Mouse (Mus musculus): Measurements from ENCODE around the gene Znrd1. TPM values are rescaled to one million over a fixed set of nuclear protein-coding genes. Genes with fewer than 3 reads are reported as not detected.
"Not testable (repeated sequence)": the region's sequence is repeated elsewhere in the genome, so short reads cannot be mapped to it uniquely, and the experiment has no call there.

Gene Znrd1
- polyA plus RNA-seq, 1 experiment = 79.6 TPM

DNA sequence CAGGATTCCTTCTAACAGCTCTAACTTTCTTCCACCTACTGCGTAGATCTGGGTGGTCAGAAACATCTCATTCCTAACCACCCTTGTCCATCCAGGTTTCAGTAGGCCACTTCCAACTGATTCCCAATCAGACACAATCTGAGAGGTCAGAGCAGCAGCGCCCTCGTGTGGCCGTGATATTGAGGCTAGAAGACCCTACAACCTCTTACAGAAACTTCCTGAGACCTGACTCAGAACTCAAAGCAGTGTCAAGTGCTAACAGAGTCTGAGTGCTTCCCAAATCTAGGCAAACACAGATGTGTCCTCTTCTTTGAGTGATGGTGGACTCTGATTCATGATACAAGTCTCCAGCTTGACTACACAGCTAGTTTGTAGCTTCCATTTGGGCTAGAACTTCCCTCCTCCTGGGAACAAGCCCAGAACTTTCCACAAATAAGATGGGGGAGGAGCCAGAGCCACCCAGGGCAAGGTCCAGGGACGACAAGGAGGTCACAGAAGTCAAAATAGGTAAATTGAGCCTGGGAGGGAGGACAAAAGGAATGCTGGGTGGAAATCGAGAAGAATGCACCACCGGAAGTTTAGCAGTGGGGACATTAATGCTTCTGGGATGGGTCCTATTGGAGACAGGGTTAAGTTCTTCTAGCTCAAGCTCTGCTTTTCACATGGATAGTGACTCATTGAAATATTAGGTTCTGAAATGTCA is 38.8 kb upstream of the Znrd1 start:
- no peaks in the 10 kb centered on the region for H3K9me3 ChIP-seq (replicated peaks; ENCODE audit: control insufficient read depth, insufficient read depth, low read length, poor library complexity, severe bottlenecking)
- no peaks in the 10 kb centered on the region for H3K36me3 ChIP-seq (ENCODE audit: control insufficient read depth, insufficient read depth, low read length, poor library complexity, severe bottlenecking)
- peak overlapping the region; percentile 100 for H3K27ac ChIP-seq (ENCODE audit: insufficient read depth, low read length)
- peaks cover 2% of the 10 kb centered on the region for H3K4me1 ChIP-seq (ENCODE audit: control insufficient read depth, insufficient read depth, low read length)
- H3K9ac ChIP-seq (ENCODE audit: low read depth, poor library complexity, severe bottlenecking) = peak overlapping the region; percentile 37
- H3K4me3 ChIP-seq (ENCODE audit: low read depth, low read length) = no peak overlapping the region
- H3K27me3 ChIP-seq (ENCODE audit: control insufficient read depth, insufficient read depth, low read length, poor library complexity, severe bottlenecking) = no peaks in the 10 kb centered on the region
- peak; percentile 86 for TF ChIP-seq CTCF (IDR thresholded peaks at IDR 0.05; ENCODE audit: low read depth, low read length)
- no peak for TF ChIP-seq POLR2A (IDR thresholded peaks at IDR 0.05; ENCODE audit: insufficient read depth, low read length)
- peak; percentile 93 for TF ChIP-seq EP300 (IDR thresholded peaks at IDR 0.05; ENCODE audit: insufficient read depth, low read depth, low read length)

DNA sequence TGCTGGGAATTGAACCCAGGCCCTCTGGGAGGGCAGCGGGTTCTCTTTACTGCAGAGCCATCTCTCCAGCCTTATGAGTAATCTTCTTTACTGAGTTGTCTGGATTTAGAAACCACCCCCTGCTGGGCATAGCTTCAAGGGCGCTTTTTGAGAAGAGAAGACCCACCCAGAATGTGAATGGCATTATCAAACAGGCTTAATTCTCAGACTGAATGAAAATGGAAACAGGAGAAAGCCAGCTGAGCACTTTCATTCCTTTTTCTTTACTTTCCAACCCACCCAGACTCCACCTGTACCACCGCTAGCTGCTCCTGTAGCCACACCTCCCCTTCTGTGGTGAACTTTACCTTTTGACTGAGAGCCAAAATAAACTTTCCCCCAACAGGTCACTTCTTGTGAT is 37.1 kb upstream of the Znrd1 start:
- Histone ChIP-seq H3K36me3 (ENCODE audit: control insufficient read depth, insufficient read depth, low read length, poor library complexity, severe bottlenecking) (no peaks in the 10 kb centered on the region), H3K4me1 (ENCODE audit: control insufficient read depth, insufficient read depth, low read length) (peaks cover 4% of the 10 kb centered on the region), H3K27me3 (ENCODE audit: control insufficient read depth, insufficient read depth, low read length, poor library complexity, severe bottlenecking) (no peaks in the 10 kb centered on the region), H3K9me3 (replicated peaks; ENCODE audit: control insufficient read depth, insufficient read depth, low read length, poor library complexity, severe bottlenecking) (no peaks in the 10 kb centered on the region), H3K27ac (ENCODE audit: insufficient read depth, low read length) (peak overlapping the region; percentile 100), H3K4me3 (ENCODE audit: low read depth, low read length) (no peak overlapping the region), H3K9ac (ENCODE audit: low read depth, poor library complexity, severe bottlenecking) (0 out of 2 replicates have a peak overlapping the region, but pooled peaks have one; percentile 65)
- peak; percentile 93 for TF ChIP-seq EP300 (IDR thresholded peaks at IDR 0.05; ENCODE audit: insufficient read depth, low read depth, low read length)
- no peak for TF ChIP-seq POLR2A (IDR thresholded peaks at IDR 0.05; ENCODE audit: insufficient read depth, low read length)

- no peaks in the 10 kb centered on the region for H3K9me3 ChIP-seq (replicated peaks; ENCODE audit: control insufficient read depth, insufficient read depth, low read length, poor library complexity, severe bottlenecking)
- peaks cover 4% of the 10 kb centered on the region for H3K4me1 ChIP-seq (ENCODE audit: control insufficient read depth, insufficient read depth, low read length)
- TF ChIP-seq EP300 (IDR thresholded peaks at IDR 0.05; ENCODE audit: insufficient read depth, low read depth, low read length) (no peak), CTCF (IDR thresholded peaks at IDR 0.05; ENCODE audit: low read depth, low read length) (no peak), POLR2A (IDR thresholded peaks at IDR 0.05; ENCODE audit: insufficient read depth, low read length) (no peak)
- H3K4me3 ChIP-seq (ENCODE audit: low read depth, low read length) = no peak overlapping the region
- no peaks in the 10 kb centered on the region for H3K36me3 ChIP-seq (ENCODE audit: control insufficient read depth, insufficient read depth, low read length, poor library complexity, severe bottlenecking)
- H3K27me3 ChIP-seq (ENCODE audit: control insufficient read depth, insufficient read depth, low read length, poor library complexity, severe bottlenecking) = no peaks in the 10 kb centered on the region
- peak overlapping the region; percentile 100 for H3K27ac ChIP-seq (ENCODE audit: insufficient read depth, low read length)
- H3K9ac ChIP-seq (ENCODE audit: low read depth, poor library complexity, severe bottlenecking) = peak overlapping the region; percentile 65
Measured at GRCm38 (mm10) chr17:36994528-36994927, 36.2 kb upstream of the Znrd1 start.

- no peaks in the 10 kb centered on the region for H3K36me3 ChIP-seq (ENCODE audit: control insufficient read depth, insufficient read depth, low read length, poor library complexity, severe bottlenecking)
- H3K9me3 ChIP-seq (replicated peaks; ENCODE audit: control insufficient read depth, insufficient read depth, low read length, poor library complexity, severe bottlenecking) = no peaks in the 10 kb centered on the region
- H3K4me3 ChIP-seq (ENCODE audit: low read depth, low read length) = no peak overlapping the region
- peaks cover 4% of the 10 kb centered on the region for H3K4me1 ChIP-seq (ENCODE audit: control insufficient read depth, insufficient read depth, low read length)
- H3K9ac ChIP-seq (ENCODE audit: low read depth, poor library complexity, severe bottlenecking) = peak overlapping the region; percentile 65
- H3K27ac ChIP-seq (ENCODE audit: insufficient read depth, low read length) = peak overlapping the region; percentile 100
- TF ChIP-seq POLR2A (IDR thresholded peaks at IDR 0.05; ENCODE audit: insufficient read depth, low read length) = no peak
- no peak for TF ChIP-seq EP300 (IDR thresholded peaks at IDR 0.05; ENCODE audit: insufficient read depth, low read depth, low read length)
- TF ChIP-seq CTCF (IDR thresholded peaks at IDR 0.05; ENCODE audit: low read depth, low read length) = no peak
- H3K27me3 ChIP-seq (ENCODE audit: control insufficient read depth, insufficient read depth, low read length, poor library complexity, severe bottlenecking) = no peaks in the 10 kb centered on the region
Measured at GRCm38 (mm10) chr17:36993770-36994325, 35.5 kb upstream of the Znrd1 start.

GRCm38 (mm10) chr17:36992336-36993104 is 34.2 kb upstream of the Znrd1 start:
- Histone ChIP-seq H3K9ac (ENCODE audit: low read depth, poor library complexity, severe bottlenecking) (peak overlapping the region; percentile 27; the same call in 1 of the 2 replicates), H3K27me3 (ENCODE audit: control insufficient read depth, insufficient read depth, low read length, poor library complexity, severe bottlenecking) (no peaks in the 10 kb centered on the region), H3K9me3 (replicated peaks; ENCODE audit: control insufficient read depth, insufficient read depth, low read length, poor library complexity, severe bottlenecking) (no peaks in the 10 kb centered on the region), H3K4me1 (ENCODE audit: control insufficient read depth, insufficient read depth, low read length) (peaks cover 4% of the 10 kb centered on the region), H3K4me3 (ENCODE audit: low read depth, low read length) (no peak overlapping the region), H3K27ac (ENCODE audit: insufficient read depth, low read length) (peak overlapping the region; percentile 64), H3K36me3 (ENCODE audit: control insufficient read depth, insufficient read depth, low read length, poor library complexity, severe bottlenecking) (no peaks in the 10 kb centered on the region)
- TF ChIP-seq CTCF (IDR thresholded peaks at IDR 0.05; ENCODE audit: low read depth, low read length) (no peak), EP300 (IDR thresholded peaks at IDR 0.05; ENCODE audit: insufficient read depth, low read depth, low read length) (no peak), POLR2A (IDR thresholded peaks at IDR 0.05; ENCODE audit: insufficient read depth, low read length) (no peak)

DNA sequence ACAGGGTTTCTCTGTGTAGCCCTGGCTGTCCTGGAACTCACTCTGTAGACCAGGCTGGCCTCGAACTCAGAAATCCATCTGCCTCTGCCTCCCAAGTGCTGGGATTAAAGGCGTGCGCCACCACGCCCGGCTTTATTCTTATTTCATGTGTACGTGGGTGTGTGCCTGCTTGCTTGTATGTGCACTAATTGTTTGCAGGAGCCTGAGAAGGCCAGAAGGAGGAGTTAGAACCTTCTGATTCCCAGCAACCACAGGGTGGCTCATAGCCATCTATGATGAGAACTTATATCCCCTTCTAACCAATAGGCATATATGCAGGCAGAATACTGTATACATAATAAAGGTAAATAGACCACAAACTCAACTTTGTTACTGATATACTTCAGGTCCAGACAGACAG is 32.3 kb upstream of the Znrd1 start:
- H3K36me3 ChIP-seq (ENCODE audit: control insufficient read depth, insufficient read depth, low read length, poor library complexity, severe bottlenecking); H3K4me3 ChIP-seq (ENCODE audit: low read depth, low read length): not testable (repeated sequence)

More for the DNA sequence above, 32.3 kb upstream of the Znrd1 start:
- H3K27me3 ChIP-seq (ENCODE audit: control insufficient read depth, insufficient read depth, low read length, poor library complexity, severe bottlenecking); H3K9ac ChIP-seq (ENCODE audit: low read depth, poor library complexity, severe bottlenecking); H3K9me3 ChIP-seq (replicated peaks; ENCODE audit: control insufficient read depth, insufficient read depth, low read length, poor library complexity, severe bottlenecking); H3K4me1 ChIP-seq (ENCODE audit: control insufficient read depth, insufficient read depth, low read length): not testable (repeated sequence)
- H3K27ac ChIP-seq (ENCODE audit: insufficient read depth, low read length) = peak overlapping the region; percentile 26; the same call in 1 of the 2 replicates
